Mouse (Mus musculus) right cerebral cortex, postnatal 4 days (tissue): ENCODE data around the gene Hsf4.
"Not testable (repeated sequence)": the region's sequence is repeated elsewhere in the genome, so short reads cannot be mapped to it uniquely, and the experiment has no call there.

Experiments used
- DNase-seq: peaks from one replicate; pipeline ENCODE4 v3.0.0-alpha.2; 2022

Hsf4 gene

DNA sequence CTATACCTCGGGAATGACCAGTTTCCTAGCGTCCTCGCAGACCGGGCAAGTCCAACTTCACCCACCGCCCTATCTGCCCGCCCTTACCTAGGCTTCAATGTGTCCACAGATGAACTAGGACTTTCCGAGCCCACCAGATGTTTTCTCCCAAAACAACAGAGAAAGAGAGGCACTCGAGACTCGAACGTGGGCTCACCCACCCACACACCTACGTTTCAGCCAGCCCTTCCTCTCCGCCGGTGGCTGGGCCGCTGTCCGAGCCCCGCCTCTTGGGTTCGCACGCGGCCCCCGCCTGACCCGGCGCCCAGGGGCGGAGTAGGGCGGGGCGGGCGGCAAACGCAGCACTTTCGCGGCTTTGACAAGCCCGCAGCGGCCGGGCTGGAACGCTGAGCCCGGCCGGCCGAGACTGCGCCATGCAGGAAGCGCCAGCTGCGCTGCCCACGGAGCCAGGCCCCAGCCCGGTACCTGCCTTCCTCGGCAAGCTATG, at the start of gene Hsf4:
Gene Hsf4 (plus strand): TSS at position 341 of the 487 bp plus-strand sequence.
- DNase-seq = no peak

DNA sequence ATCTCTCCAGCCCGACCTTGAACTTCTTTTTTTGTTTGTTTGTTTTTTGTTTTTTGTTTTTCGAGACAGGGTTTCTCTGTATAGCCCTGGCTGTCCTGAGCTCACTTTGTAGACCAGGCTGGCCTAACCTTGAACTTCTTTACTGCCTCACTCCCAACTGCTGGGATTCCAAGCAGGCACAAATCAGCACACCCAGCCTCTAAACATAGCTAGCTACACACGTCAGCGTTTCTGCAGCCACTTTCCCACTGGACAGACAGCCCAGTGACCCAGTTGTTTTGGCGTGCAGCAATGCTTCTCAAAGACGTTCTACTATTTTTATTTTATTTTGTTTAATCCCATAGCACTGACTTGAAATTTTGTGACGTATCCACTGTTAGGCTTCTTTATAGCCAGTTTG, 45.8 kb upstream of the Hsf4 start:
- no peak for DNase-seq

GRCm38 (mm10) chr8:105224413-105225271, 45.0 kb upstream of the Hsf4 start, which contains the start of gene D230025D16Rik:
D230025D16Rik (plus strand) TSS chr8:105225145.
- DNase-seq = peak; percentile 96

GRCm38 (mm10) chr8:105225272-105225593, 44.4 kb upstream of the Hsf4 start:
- DNase-seq = no peak

GRCm38 (mm10) chr8:105225917-105226316, 43.7 kb upstream of the Hsf4 start:
- no peak for DNase-seq

GRCm38 (mm10) chr8:105231503-105232320, 37.9 kb upstream of the Hsf4 start:
- DNase-seq = no peak

DNA sequence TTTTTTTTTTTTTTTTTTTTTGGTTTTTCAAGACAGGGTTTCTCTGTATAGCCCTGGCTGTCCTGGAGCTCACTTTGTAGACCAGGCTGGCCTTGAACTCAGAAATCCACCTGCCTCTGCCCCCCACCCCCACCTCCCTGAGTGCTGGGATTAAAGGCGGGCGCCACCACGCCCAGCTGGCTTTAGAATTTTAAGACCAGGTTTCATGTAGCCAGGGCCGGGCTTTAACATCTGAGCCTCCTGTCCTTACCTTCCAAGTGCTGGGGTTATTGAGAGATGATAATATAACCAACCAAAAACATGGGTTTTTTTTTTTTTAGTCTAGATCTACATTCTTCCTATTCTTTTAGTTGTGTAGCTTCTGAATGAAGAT, 37.3 kb upstream of the Hsf4 start:
- not testable (repeated sequence) for DNase-seq

GRCm38 (mm10) chr8:105233126-105233935, 36.3 kb upstream of the Hsf4 start:
- DNase-seq = no peak

DNA sequence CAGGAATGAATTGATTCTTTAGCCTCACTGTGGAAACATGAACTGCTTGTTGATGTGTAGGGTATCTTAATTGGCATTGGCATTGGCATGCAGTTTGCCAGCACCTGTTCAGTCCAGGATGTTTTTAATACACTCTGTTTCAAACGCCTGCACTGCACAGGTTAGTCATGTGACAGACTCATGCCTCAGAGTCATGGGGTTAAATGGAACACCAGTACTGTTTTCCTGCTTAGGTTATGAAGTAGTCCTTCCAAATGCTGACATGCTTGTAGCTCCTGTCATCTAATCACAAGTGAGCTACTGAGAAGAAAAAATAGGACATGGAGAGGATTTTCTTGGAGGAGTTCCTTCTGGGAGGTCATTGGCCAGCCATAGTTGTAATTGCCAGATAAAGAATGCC, 34.4 kb upstream of the Hsf4 start:
- DNase-seq = no peak

DNA sequence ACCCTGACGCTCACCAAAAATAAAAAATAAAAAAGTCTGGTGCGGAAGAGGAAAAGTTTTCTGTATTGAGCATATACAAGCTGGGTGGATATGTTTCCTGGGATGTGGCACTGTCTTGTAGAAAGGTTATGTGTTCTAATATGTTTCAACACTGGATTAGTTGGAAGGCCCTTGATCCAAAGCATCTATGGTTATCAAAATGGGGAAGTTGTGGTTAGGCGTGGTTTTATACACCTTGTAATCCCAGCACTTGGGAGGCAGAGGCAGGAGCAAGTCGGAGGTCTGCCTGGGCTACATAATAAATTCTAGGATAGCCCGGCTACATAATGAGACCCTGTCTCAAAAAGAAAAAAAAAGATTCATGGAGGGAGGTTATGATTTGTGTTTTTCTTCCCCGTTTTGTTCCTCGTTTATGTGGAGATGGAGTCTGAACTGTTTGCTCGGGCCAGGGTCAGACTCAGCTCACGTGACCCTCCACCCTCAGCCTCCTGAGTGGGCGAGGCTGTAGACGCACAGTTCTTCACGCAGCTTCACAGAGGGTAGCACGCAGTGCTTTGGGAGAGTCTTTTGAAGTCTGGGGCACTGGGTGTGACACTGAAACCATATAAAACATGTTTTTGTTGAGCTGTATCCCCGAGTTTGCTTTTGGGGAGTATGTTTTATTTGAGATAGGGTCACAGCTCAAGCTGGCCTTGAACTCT, 32.0 kb upstream of the Hsf4 start:
- no peak for DNase-seq

DNA sequence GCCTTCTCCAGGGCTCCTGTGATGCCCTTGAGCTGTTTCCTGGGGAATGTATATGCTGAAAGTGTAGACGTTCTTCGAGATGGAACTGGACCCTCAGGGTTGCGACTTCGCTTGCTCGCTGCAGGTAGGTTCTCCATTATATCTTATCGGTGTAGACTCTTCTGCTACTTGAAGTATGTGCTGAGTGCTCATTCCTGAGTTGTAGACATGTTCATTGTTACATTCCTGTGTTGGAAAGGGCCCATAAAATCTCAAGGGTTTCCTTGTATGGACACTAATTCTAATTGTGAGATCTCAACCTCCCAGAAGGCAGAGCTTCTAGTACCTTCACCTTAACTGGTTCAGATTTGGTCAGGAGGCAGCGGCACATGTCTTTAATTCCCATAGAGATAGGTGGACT, 28.6 kb upstream of the Hsf4 start:
- no peak for DNase-seq

GRCm38 (mm10) chr8:105251954-105252353, 17.6 kb upstream of the Hsf4 start:
- DNase-seq = no peak

- DNase-seq = no peak
Observed at GRCm38 (mm10) chr8:105252680-105253537, 16.7 kb upstream of the Hsf4 start.

GRCm38 (mm10) chr8:105253766-105254151, 15.8 kb upstream of the Hsf4 start:
- peak; percentile 31 for DNase-seq

GRCm38 (mm10) chr8:105254152-105254965, 15.2 kb upstream of the Hsf4 start:
- DNase-seq = peak; percentile 97

GRCm38 (mm10) chr8:105254966-105255350, 14.6 kb upstream of the Hsf4 start, which contains the start of gene B3gnt9:
B3gnt9 (minus strand) TSS chr8:105255153.
- no peak for DNase-seq

DNA sequence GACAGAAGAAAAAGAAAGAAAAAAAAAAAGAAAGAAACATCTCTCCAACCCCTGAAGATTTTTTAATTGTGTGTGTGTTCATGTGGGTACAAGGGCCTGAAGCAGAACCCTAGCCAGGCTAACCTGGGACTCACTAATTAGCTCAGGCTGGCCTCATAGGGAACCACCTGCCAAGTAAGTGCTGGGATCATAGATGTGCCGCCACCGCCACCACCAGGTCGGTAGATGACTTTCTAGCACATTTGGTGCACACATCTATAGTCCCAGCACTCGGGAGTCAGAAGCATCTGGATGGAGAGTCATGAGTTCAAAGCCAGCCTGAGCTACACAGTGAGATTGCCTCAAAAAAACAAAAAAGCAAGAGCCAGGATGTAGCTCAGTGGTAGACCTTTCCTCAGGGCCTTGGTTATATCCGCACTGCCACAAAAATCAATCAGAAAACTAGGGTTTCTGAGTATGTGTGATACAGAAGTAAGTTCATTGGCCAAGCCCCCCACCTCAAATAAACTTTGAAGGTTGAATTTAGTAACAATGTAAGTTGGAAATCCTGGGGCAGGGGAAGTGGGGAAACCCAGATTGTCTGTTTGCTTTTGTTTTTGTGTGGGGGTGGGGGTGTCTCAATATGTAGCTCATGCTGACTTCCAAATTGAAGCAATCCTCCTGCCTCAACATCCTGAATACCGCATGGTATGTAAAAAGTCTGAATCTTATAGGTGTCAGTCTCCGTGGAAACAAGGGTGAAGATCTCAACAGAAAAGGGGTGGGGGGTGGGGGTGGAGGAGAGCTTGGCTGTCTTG, 12.1 kb upstream of the Hsf4 start:
- no peak for DNase-seq

GRCm38 (mm10) chr8:105258911-105259720, 10.5 kb upstream of the Hsf4 start:
- DNase-seq = no peak
